Mouse (Mus musculus): ENCODE data around the gene Prr3. TPM values are rescaled to one million over a fixed set of nuclear protein-coding genes. Genes with fewer than 3 reads are reported as not detected.
A peak's percentile ranks its signal among the peaks of the same experiment; 100 is the strongest.
"Not testable (repeated sequence)": the region's sequence is repeated elsewhere in the genome, so short reads cannot be mapped to it uniquely, and the experiment has no call there.

Gene Prr3
- total RNA-seq (2021) = 1 to 10 TPM; 2.1 to 3.2 TPM
- long read RNA-seq, experiment 1 = 0 reads
- long read RNA-seq, experiment 2 = 0 reads

- DNase-seq (ENCODE audit: low spot score) = peak; percentile 90
Measured at GRCm38 (mm10) chr17:35979401-35980362, at the start of gene Prr3, which contains the start of gene Gnl1. Gene Prr3, minus strand, starts transcription at chr17:35980236. Gene Gnl1, plus strand, starts transcription at chr17:35979851.

- no peak for DNase-seq (ENCODE audit: low spot score)
Measured at GRCm38 (mm10) chr17:36028879-36029619, 49.0 kb upstream of the Prr3 start.

GRCm38 (mm10) chr17:36027663-36028062, 47.6 kb upstream of the Prr3 start:
- no peak for DNase-seq (ENCODE audit: low spot score)

- no peak for DNase-seq (ENCODE audit: low spot score)
Measured at GRCm38 (mm10) chr17:36025901-36026300, 45.9 kb upstream of the Prr3 start.

GRCm38 (mm10) chr17:36025197-36025596, 45.2 kb upstream of the Prr3 start:
- no peak for DNase-seq (ENCODE audit: low spot score)

GRCm38 (mm10) chr17:36023710-36024654, 43.9 kb upstream of the Prr3 start:
- DNase-seq (ENCODE audit: low spot score) = peak; percentile 38

- no peak for DNase-seq (ENCODE audit: low spot score)
Measured at GRCm38 (mm10) chr17:36022922-36023321, 42.9 kb upstream of the Prr3 start.

GRCm38 (mm10) chr17:36022098-36022497, 42.1 kb upstream of the Prr3 start:
- DNase-seq (ENCODE audit: low spot score) = no peak

- no peak for DNase-seq (ENCODE audit: low spot score)
Measured at GRCm38 (mm10) chr17:36021309-36021708, 41.3 kb upstream of the Prr3 start.

GRCm38 (mm10) chr17:36020191-36021073, 40.4 kb upstream of the Prr3 start, which contains the start of gene H2-T24:
Gene H2-T24, minus strand, starts transcription at chr17:36020560.
- DNase-seq (ENCODE audit: low spot score) = peak; percentile 56

- DNase-seq (ENCODE audit: low spot score) = no peak
Measured at GRCm38 (mm10) chr17:36019519-36019918, 39.5 kb upstream of the Prr3 start.

- no peak for DNase-seq (ENCODE audit: low spot score)
Measured at GRCm38 (mm10) chr17:36018979-36019378, 38.9 kb upstream of the Prr3 start.

GRCm38 (mm10) chr17:36017046-36017445, 37.0 kb upstream of the Prr3 start:
- no peak for DNase-seq (ENCODE audit: low spot score)

GRCm38 (mm10) chr17:36014977-36015376, 34.9 kb upstream of the Prr3 start:
- DNase-seq (ENCODE audit: low spot score) = no peak

GRCm38 (mm10) chr17:36004409-36004808, 24.4 kb upstream of the Prr3 start:
- DNase-seq (ENCODE audit: low spot score) = not testable (repeated sequence)

GRCm38 (mm10) chr17:36003331-36003730, 23.3 kb upstream of the Prr3 start:
- DNase-seq (ENCODE audit: low spot score) = no peak

- no peak for DNase-seq (ENCODE audit: low spot score)
Measured at GRCm38 (mm10) chr17:36001966-36002365, 21.9 kb upstream of the Prr3 start.

- DNase-seq (ENCODE audit: low spot score) = no peak
Measured at GRCm38 (mm10) chr17:36001121-36001897, 21.3 kb upstream of the Prr3 start.

- no peak for DNase-seq (ENCODE audit: low spot score)
Measured at GRCm38 (mm10) chr17:36000349-36000748, 20.3 kb upstream of the Prr3 start.
